Mouse (Mus musculus): ENCODE measurements around the gene Galntl5.

DNA sequence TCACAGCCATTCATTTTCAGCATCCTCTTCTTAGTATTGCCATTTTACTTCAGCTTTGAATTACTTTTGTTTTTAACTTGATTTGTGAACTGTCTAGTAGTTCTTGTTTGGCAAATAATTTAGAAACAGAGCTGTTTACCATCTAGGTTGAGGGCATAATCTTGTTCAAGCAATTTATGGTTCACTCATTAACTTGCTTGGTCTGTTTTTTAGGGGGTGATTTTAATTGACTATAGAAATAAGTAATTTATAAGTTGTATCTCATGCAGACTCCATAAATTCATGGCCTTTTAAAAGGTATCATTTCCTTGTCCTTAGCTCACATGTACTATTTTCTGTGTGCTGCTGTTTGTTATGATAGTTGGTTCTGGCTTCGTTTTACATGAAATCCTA is 65.2 kb downstream of the Galntl5 start:
- TF ChIP-seq CTCF (IDR thresholded peaks at IDR 0.05) (no peak), POLR2A (IDR thresholded peaks at IDR 0.05; ENCODE audit: insufficient read depth, low read depth, low read length) (no peak)
